In genomic region chr5:57757436-57757898, GRCm38 (mm10) we compare ENCODE assay signal across 11 mouse cellular contexts. TPM values are rescaled to one million over a fixed set of nuclear protein-coding genes. Genes with fewer than 3 reads are reported as not detected.
DNase-seq lines count a peak whose midpoint lies in the region; ATAC-seq lines count a peak whose summit lies in the region.
"Had no signal": no experiment of that assay in that cellular context is flagged by ENCODE, and none has a peak within 500 bp of the region (broad histone marks: within the 10 kb centered on the region; RNA-seq: fewer than 3 reads in every experiment).

No protein-coding gene starts in this region.

- H3K36me3 ChIP-seq in embryonic facial prominence, embryonic 13.5 days = no peaks in the 10 kb centered on the region
- H3K36me3 ChIP-seq in liver, embryonic 13.5 days = no peaks in the 10 kb centered on the region

- H3K4me3 ChIP-seq in embryonic facial prominence, embryonic 13.5 days = no peak overlapping the region
- H3K4me3 ChIP-seq in liver, embryonic 13.5 days (replicated peaks) = no peak overlapping the region
- H3K4me3 ChIP-seq: left cerebral cortex, adult 2 months had no signal

- DNase-seq in embryo, embryonic 11 days = peak; percentile 28
- DNase-seq in embryo, embryonic 9.5 days (ENCODE audit: extremely low spot score) = no peak
- peak; percentile 6 for DNase-seq in lung, postnatal 36 days
- no peak for DNase-seq in lung, postnatal 14 days
- DNase-seq in liver, embryonic 13.5 days = no peak
- DNase-seq in lung, postnatal 4 days = no peak
- no peak for DNase-seq in adrenal gland, adult 18-20 months (ENCODE audit: low spot score in 2 of 2)
- DNase-seq: cerebellum, adult 2 months had no signal

- no peaks in the 10 kb centered on the region for H3K27me3 ChIP-seq in embryonic facial prominence, embryonic 13.5 days
- no peaks in the 10 kb centered on the region for H3K27me3 ChIP-seq in liver, embryonic 13.5 days

- H3K4me1 ChIP-seq in embryonic facial prominence, embryonic 13.5 days = peaks cover 17% of the 10 kb centered on the region
- peaks cover 37% of the 10 kb centered on the region for H3K4me1 ChIP-seq in liver, embryonic 13.5 days (replicated peaks)

- H3K27ac ChIP-seq in embryonic facial prominence, embryonic 13.5 days = no peak overlapping the region; the same call in 1 of the 2 replicates
- peak overlapping the region; percentile 51 for H3K27ac ChIP-seq in liver, embryonic 13.5 days
- H3K27ac ChIP-seq: left cerebral cortex, adult 2 months; stomach, postnatal 0 days had no signal

- WGBS in embryonic facial prominence, embryonic 13.5 days = 23% methylated on average over 4 of the region's 4 CpGs
- WGBS in liver, embryonic 13.5 days (ENCODE audit: insufficient replicate concordance) = 32% methylated on average over 4 of the region's 4 CpGs

- H3K9ac ChIP-seq in embryonic facial prominence, embryonic 13.5 days = no peak overlapping the region
- no peak overlapping the region for H3K9ac ChIP-seq in liver, embryonic 13.5 days

- ATAC-seq in embryonic facial prominence, embryonic 13.5 days (ENCODE audit: insufficient number of reproducible peaks, insufficient read depth, low FRiP score, low TSS enrichment, low read depth) = peak; percentile 59; the same call in 1 of the 2 replicates
- ATAC-seq in liver, embryonic 13.5 days (ENCODE audit: low read depth) = peak; percentile 63

- no peak overlapping the region for H3K4me2 ChIP-seq in embryonic facial prominence, embryonic 13.5 days
- H3K4me2 ChIP-seq in liver, embryonic 13.5 days = no peak overlapping the region

- H3K9me3 ChIP-seq in embryonic facial prominence, embryonic 13.5 days = no peaks in the 10 kb centered on the region
- no peaks in the 10 kb centered on the region for H3K9me3 ChIP-seq in liver, embryonic 13.5 days (replicated peaks)

RNA-seq across cellular contexts. Expression of gene Pcdh7, which starts 39.7 kb away (rescaled TPM):
- polyA plus RNA-seq in embryonic facial prominence, embryonic 13.5 days (2015; fragmentation: Nextera tagmentation; extraction: Ambion mirVana) = 14.3 and 14.7 TPM in 2 replicates
- 0.75 and 0.76 TPM in 2 replicates for polyA plus RNA-seq in liver, embryonic 13.5 days (2015; fragmentation: Nextera tagmentation; extraction: Ambion mirVana)
- 1 to 10 TPM in 1 of 2 experiments, under 1 TPM in 1; 0.96 to 2.5 TPM for total RNA-seq in adrenal gland, adult 18-20 months (2021)

Comparison
In these comparisons a context has a peak if more than half of its experiments do, and no peak if none do; other contexts are left out.
1. DNase-seq: peak in embryo, embryonic 11 days (single experiment) and lung, postnatal 36 days (single experiment); none in embryo, embryonic 9.5 days (single experiment), lung, postnatal 14 days (single experiment), liver, embryonic 13.5 days (single experiment), lung, postnatal 4 days (0 of 2) and adrenal gland, adult 18-20 months (0 of 2).